Mouse (Mus musculus) embryonic fibroblast, embryonic 13.5 days (primary cell): Measurements from ENCODE around the gene Fndc7. TPM values are rescaled to one million over a fixed set of nuclear protein-coding genes. Genes with fewer than 3 reads are reported as not detected.

Experiments
- H3K27ac ChIP-seq: 2 replicates; pipeline ENCODE4 v1.5.1; 2012; ENCODE audit warnings: low read length, control low read depth, inconsistent platforms; ENCODE audit not compliant: insufficient read depth
- H3K4me1 ChIP-seq: 2 replicates; pipeline ENCODE4 v1.6.1; 2011; ENCODE audit warnings: low read length; ENCODE audit not compliant: control insufficient read depth, insufficient read depth
- H3K4me3 ChIP-seq: 2 replicates; pipeline ENCODE4 v1.5.1; 2011; ENCODE audit warnings: mild to moderate bottlenecking, control low read depth, low read length; ENCODE audit not compliant: insufficient read depth
- CTCF ChIP-seq: IDR thresholded peaks from 2 replicates; pipeline ENCODE4 v1.5.1; 2011; ENCODE audit warnings: mild to moderate bottlenecking, control low read depth, low read length, moderate library complexity, borderline replicate concordance; ENCODE audit not compliant: insufficient read depth
- POLR2A ChIP-seq: IDR thresholded peaks from 2 replicates; pipeline ENCODE4 v1.6.1; 2011; ENCODE audit warnings: low read depth, mild to moderate bottlenecking, control low read depth, low read length, moderate library complexity
- polyA plus RNA-seq: library from polyadenylated mRNA; stranded (reverse); fragments of >200 nt; gene quantifications from 2 replicates; pipeline ENCODE4 v1.2.4, GENCODE M21; 2011; ENCODE audit warnings: low read depth; ENCODE audit not compliant: missing spikeins, insufficient read length

The Fndc7 gene
- polyA plus RNA-seq, 1 experiment, result not detected

DNA sequence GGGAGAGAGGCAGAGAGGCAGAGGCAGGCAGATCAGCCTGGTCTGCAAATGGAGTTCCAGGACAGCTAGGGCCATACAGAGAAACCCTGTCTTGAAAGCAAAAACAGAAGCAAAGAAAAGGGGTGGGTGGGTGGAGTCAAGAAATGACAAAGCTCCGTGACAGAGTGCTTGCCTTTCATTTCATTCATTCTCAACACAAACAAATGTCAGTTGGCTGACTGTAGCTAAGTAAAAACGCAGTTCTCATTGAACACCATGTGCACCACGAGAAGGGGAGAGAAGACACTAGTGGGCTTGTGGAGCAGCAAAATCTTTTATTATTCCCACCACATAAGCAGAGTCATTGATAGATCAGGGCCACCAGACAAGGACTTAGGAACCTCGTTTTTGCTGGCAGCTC lies 27.0 kb upstream of the Fndc7 start:
- H3K4me1 ChIP-seq, result no peaks in the 10 kb centered on the region; the same call in 1 of the 2 replicates
- no peak overlapping the region for H3K27ac ChIP-seq
- H3K4me3 ChIP-seq, result no peak overlapping the region
- TF ChIP-seq CTCF, result no peak
- no peak for TF ChIP-seq POLR2A

DNA sequence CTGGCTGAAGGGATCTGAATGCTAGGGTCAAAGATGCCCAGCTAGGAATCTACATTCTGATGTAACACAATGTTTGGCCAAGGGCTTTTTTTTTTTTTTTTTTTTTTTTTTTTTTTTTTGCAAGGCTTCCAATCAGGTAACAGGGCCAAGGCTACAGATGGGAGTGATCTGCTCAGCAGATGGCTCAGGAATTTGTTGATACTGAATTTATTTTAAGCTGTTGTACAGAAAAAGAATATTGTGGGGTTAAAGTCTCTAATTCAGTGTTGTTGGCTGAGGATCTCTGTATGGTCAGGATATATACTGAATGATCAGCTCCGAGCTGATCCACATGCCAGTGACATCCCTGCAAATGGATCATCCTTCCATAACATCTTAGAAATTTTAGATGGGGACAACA lies 26.2 kb upstream of the Fndc7 start:
- no peak overlapping the region for H3K27ac ChIP-seq
- no peak for TF ChIP-seq CTCF
- no peak for TF ChIP-seq POLR2A
- no peak overlapping the region for H3K4me3 ChIP-seq
- no peaks in the 10 kb centered on the region; the same call in 1 of the 2 replicates for H3K4me1 ChIP-seq

DNA sequence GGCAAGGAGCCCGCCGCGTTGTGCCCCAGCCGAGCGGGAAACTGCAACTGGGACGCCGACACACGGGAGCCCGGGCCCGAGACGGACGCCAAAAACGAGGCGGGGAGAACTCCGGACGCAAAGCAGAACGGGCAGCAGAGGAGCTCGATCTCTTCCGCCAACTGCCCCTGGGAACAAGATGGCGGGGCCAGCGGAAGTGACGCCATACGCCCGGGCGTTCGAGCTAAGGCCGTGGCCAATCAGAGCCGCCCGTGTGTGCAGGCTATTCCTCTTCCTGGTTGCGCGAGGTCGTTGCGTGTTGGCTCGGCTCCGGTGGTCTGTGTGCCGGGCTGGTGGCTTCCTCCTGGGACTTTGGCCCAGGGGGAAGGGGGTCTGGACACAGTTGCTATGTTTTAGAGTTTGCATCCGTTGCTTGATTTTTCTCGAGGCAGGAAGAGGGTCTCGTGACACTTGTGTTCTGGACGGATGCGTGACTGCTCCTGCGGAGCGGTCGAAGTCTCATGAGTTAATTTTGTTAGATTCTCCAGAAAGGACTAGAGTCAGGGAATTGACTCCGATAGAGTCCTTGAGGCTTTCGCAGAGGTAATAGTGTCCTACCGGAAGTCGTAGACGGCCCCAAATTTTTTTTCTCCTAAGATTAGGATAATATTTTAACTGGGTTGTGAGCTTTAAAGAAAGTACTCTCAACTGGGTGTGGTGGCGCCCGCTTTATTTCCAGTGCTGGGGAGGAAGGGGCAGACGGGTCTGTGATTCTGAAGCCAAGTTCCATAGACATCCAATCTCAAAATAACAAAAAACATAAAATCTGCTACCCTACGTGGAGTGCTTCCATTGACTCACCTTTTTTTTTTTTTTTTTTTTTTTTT lies 22.0 kb upstream of the Fndc7 start, which contains the start of gene Prpf38b:
Gene Prpf38b, minus strand, starts transcription at position 180 of the 866 bp plus-strand sequence.
- Histone ChIP-seq H3K27ac (peak within 1 kb of the TSS; percentile 92), H3K4me1 (no peaks in the 10 kb centered on the region; the same call in none of the 2 replicates), H3K4me3 (peak within 1 kb of the TSS; percentile 92)
- TF ChIP-seq CTCF (no peak), POLR2A (peak; percentile 89)

DNA sequence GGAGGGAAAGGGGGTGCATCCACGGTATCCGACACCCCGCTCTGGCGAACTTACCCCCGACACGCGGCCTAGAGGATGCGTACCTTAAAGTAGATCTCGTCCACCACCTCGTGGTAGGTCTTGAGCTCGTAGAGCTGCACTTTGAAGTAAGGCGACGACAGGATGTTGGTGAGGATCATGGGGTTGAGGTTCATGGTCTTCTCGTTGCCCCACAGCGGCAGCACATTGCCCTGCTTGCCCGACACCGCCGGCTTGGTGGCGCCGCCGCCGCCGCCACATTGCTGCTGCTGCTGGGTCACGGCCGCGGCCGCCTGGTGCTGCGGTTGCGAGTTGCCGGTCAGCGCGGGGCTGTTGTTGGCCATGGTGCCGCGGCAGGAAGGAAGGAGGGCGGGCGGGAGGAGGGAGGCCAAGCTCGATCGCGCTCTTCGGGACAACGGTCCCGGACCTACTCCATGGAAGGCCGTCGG lies 21.3 kb upstream of the Fndc7 start:
- H3K4me1 ChIP-seq, result no peaks in the 10 kb centered on the region; the same call in none of the 2 replicates
- H3K4me3 ChIP-seq, result peak overlapping the region; percentile 76
- TF ChIP-seq CTCF (peak; percentile 44; the same call in 1 of the 2 replicates), POLR2A (peak; percentile 27; the same call in 1 of the 2 replicates)
- H3K27ac ChIP-seq, result peak overlapping the region; percentile 92

DNA sequence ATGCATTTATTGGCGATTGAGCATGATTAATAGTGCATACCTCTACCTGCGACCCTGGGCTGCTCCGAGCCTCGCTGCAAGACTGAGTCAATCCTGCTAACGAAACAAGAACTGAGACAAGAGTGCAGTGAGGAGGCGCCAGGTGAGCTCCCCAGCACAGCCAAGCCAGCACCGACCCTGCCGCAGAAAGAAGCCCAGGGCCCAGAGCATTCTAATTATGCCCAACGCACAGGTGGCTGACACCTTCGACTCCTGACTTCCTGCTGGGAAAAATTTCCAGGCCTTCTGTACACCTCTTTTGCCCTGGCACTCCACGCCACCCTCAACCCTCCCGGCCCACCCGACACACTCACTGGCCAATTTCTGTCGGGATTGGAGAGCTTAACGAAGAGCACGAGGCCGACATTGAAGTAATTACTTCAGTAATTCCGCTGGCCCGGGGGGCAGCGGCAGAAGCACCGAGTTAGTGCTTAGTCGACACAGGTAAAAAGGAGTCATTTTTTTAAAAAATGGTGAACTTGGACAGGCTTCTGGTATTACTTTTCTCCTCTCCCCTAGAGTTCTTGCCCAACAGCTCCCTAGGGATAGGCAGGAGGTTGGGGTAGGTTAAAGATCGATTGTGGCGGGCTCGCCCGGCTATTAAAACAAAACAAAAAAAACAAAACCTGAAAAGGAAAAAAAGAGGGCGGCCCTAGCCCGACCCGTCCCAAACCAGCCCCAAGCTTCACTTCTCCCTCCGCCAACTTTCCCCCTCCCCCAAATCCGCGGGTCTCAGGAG lies 20.7 kb upstream of the Fndc7 start:
- Histone ChIP-seq H3K4me3 (peak overlapping the region; percentile 76), H3K4me1 (no peaks in the 10 kb centered on the region; the same call in none of the 2 replicates), H3K27ac (peak overlapping the region; percentile 92)
- TF ChIP-seq POLR2A (no peak), CTCF (no peak)

DNA sequence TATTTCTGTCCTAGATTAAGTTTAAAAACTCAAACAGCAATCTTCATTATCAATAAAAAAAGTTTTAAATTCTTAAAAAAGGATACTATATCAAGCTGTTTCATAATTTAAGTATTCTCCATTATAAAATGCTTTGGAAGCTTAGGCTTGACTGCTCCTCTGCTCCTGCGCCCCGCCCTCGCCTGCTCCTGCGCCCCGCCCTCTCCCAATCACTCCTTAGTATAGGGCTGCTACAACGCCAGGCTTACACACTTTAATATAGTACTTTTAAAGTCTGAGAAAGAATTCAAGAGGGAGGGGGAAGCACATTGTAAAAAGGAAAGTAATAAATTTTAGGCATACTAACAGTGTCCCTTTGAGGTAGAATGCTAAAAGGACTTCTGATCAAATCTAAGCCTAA lies 13.1 kb upstream of the Fndc7 start:
- H3K4me3 ChIP-seq, result no peak overlapping the region
- TF ChIP-seq POLR2A (no peak), CTCF (no peak)
- H3K4me1 ChIP-seq, result no peaks in the 10 kb centered on the region
- no peak overlapping the region for H3K27ac ChIP-seq

DNA sequence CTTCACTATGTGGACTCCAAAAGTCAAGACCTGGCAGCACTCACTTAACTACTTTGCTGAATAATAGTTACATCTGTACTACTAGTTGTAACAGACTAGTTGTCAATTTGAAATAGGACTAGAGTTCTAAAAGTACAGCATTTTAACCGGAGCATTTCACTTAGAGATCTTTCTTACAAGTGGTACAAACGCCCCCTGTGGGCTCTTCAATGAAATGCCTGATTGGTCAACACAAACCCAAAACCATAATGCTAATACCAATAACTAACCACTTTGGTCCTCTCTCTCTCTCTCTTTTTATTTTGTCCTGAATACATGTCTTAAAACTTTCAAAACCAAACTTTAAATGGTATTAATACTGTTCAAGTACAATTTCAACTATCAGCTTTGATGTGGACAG lies 12.2 kb upstream of the Fndc7 start:
- Histone ChIP-seq H3K4me1 (no peaks in the 10 kb centered on the region), H3K27ac (no peak overlapping the region), H3K4me3 (no peak overlapping the region)
- TF ChIP-seq CTCF (no peak), POLR2A (no peak)

DNA sequence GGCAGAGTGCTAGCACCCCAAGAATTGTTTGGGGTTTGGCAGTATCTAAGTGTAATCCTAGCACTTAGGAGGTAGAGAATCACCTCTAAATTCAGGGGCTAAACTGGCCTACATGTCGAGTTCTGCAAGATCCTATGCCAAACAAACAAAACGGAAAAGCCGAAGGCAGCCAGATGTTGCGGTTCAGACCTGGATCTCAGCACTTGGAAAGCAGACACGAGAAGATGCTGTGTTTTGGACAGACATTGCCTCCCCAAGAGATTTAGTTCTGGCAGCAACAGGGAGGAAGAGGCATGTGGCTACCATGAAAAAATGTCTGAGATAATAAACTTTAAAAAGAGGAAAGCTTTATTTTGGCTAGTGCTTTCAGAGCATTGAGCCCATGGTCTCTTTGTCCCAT lies 10.9 kb upstream of the Fndc7 start:
- TF ChIP-seq CTCF, result no peak
- no peak for TF ChIP-seq POLR2A

DNA sequence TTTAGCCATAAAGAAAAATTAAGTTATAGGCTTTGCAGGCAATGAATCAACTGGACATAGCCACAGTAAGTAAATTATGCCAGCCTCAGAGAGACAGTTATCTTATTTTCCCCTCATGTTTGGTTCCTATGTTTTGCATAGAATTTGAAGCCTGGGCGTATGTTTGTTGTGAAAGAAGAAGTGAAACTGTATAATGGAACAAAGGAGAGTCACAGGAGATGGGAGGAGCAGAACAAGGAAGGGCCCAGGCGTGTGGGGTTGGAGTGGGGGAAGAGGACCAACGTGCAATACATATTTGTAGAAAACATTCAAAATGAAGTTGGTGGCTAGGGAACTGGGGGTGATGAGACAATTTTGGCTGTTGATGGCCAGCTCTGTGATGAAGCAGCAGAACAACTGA lies 10.3 kb upstream of the Fndc7 start:
- no peaks in the 10 kb centered on the region for H3K4me1 ChIP-seq
- no peak overlapping the region for H3K27ac ChIP-seq
- TF ChIP-seq POLR2A, result no peak
- no peak for TF ChIP-seq CTCF
- H3K4me3 ChIP-seq, result no peak overlapping the region

More for the DNA sequence above, 10.9 kb upstream of the Fndc7 start:
- H3K4me1 ChIP-seq, result no peaks in the 10 kb centered on the region
- H3K4me3 ChIP-seq, result no peak overlapping the region
- no peak overlapping the region for H3K27ac ChIP-seq

DNA sequence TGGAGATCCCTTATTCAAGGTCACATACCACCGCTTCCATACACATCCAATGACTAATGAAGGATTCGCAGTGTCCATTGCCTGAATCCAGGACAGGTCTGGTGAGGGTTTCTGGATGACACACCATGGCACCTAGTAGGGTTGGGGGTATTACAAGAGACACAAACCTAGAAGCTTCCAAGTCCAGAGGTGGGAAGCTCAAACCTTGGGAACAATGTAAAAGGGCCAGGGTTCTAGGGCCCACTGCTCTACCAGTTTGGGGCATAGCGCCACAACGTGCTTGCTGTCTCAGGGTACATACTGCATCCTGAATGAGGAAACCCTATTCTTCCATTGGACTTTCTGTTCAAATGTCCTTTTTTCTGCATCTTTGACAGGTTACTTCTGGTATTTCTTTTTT lies 8.8 kb upstream of the Fndc7 start:
- Histone ChIP-seq H3K4me1 (no peaks in the 10 kb centered on the region), H3K27ac (no peak overlapping the region), H3K4me3 (no peak overlapping the region)
- no peak for TF ChIP-seq CTCF
- TF ChIP-seq POLR2A, result no peak
